Mouse (Mus musculus) T-helper 17 cell (primary cell): ENCODE data around the gene Ccne1.

Source experiments
- in situ Hi-C, 2 experiments: fragments of 300-600 bp; cut with MboI, MseI; formaldehyde crosslinking; loops; 1 replicate in 1 of 2; 2 replicates in 1 of 2; pipeline ENCODE4 v1.15.1; 2025; ENCODE audit warnings: high pct_unique_total_duplicates in 2 of 2

Ccne1 gene

DNA sequence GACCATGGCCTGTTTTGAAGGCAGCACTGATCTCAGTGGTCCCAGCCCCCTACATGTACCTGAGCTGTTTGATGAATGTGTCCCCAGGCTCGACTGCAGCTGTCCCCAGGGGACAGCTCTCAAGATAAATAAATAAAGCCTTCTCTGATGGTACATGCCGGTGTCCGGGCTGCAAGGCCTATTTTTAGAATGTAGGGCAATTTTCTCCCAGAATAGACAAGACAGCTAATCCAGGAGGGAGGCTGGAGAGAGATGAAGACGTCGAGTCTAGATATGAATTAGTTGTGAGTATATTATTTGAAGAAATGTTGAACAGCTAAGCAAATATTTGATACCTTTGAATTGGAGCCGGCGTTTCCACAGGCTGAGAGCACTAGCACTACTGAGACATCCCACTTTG, 48.2 kb downstream of the Ccne1 start:
- in situ Hi-C loops, result loop anchor here in 1 of 2 experiments (5.0 kb wide), 1 partner anchor 73 kb away; no protein-coding TSS in a partner anchor

DNA sequence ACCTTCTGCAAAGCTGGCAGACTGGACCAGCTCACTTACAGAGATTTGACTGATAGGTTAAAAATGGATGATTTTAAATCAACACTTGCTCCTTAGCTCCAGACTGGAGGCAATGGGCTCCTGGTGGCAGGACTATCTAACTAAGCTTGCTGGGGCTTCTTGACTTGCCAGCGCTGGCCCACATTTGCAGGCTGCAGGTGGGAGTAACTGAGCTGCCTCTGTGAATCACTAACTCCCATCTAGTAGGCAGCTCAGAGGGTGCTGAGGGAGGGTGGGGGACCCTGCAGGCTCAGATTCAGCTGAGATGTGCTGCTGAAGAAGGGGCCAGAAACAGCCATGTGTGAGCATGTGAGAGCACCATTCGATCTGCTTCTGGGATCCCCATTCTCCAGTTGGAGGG, 51.3 kb downstream of the Ccne1 start:
- in situ Hi-C loops, result loop anchor here in 1 of 2 experiments (5.0 kb wide), 1 partner anchor 76 kb away; no protein-coding TSS in a partner anchor

DNA sequence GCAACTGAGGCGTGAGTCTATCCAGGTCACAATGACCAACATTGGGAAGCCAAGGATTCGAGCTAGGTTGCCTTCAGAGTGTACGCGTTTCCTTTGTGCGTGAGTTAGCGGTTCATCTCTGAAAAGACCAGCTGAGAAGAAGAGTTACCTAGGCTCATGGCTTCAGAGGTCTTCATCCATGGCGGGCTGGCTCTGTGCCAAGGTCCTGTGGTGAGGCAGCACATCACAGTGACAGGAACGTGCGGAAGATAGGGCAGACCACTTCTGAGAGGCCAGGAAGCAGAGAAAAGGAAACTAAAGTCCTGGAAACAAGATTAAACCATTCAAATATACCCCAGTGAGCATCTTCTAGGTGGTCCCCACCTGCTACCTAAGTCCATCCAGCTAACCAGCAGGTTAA, 53.1 kb downstream of the Ccne1 start:
- in situ Hi-C loops, result no loop called here
